ENCODE assay signal across 8 mouse cellular contexts in genomic region chr1:93236545-93236924, GRCm38 (mm10). TPM values are rescaled to one million over a fixed set of nuclear protein-coding genes. Genes with fewer than 3 reads are reported as not detected.
DNase-seq lines count a peak whose midpoint lies in the region; ATAC-seq and TF ChIP-seq lines count a peak whose summit lies in the region.

No protein-coding gene starts in this region.

- peak; percentile 76 for TF ChIP-seq CTCF in layer of hippocampus, adult 2 months (conservative IDR thresholded peaks at IDR 0.05)

- H3K27ac ChIP-seq in layer of hippocampus, adult 2 months = peak overlapping the region; percentile 80; the same call in 1 of the 2 replicates

- no peak for DNase-seq in layer of hippocampus, adult 2 months (ENCODE audit: low spot score in 2 of 2)
- no peak for DNase-seq in layer of hippocampus, postnatal 25 days (ENCODE audit: extremely low spot score in 1 of 2, low spot score in 1 of 2)
- DNase-seq in heart, postnatal 4 days = peak; percentile 48
- DNase-seq in lung, postnatal 10 days = peak; percentile 55
- DNase-seq in testis, postnatal 10 days (ENCODE audit: low spot score) = peak; percentile 61
- DNase-seq in adrenal gland, postnatal 25 days = no peak
- DNase-seq in left cerebral cortex, adult 18-20 months (ENCODE audit: low spot score in 2 of 2) = no peak

- ATAC-seq in common myeloid progenitor, adult 5-6 weeks (replicated peaks; ENCODE audit: low read depth, poor library complexity, severe bottlenecking) = peak; percentile 36

- peak overlapping the region; percentile 60 for H3K4me3 ChIP-seq in layer of hippocampus, adult 2 months

RNA-seq across cellular contexts. Expression of gene Sned1, which starts 0.9 kb away (rescaled TPM):
- total RNA-seq in layer of hippocampus, adult 2 months (2021) = 1 to 10 TPM; 4.7 to 7.7 TPM
- total RNA-seq in layer of hippocampus, postnatal 25 days (2021) = 1 to 10 TPM; 3.8 to 8.1 TPM
- 0.18 and 0.24 TPM in 2 replicates for total RNA-seq in common myeloid progenitor, adult 5-6 weeks (2017)
- 10 to 100 TPM; 11.0 to 11.4 TPM for total RNA-seq in heart, postnatal 4 days (2021)
- 32.5 and 34.1 TPM in 2 replicates for total RNA-seq in adrenal gland, postnatal 25 days (2021)
- total RNA-seq in left cerebral cortex, adult 18-20 months (2021) = 1 to 10 TPM; 7.8 to 8.2 TPM

Comparison
In these comparisons a context has a peak if more than half of its experiments do, and no peak if none do; other contexts are left out.
1. DNase-seq: peak in heart, postnatal 4 days (single experiment), lung, postnatal 10 days (single experiment) and testis, postnatal 10 days (single experiment); none in layer of hippocampus, adult 2 months (0 of 2), layer of hippocampus, postnatal 25 days (0 of 2), adrenal gland, postnatal 25 days (single experiment) and left cerebral cortex, adult 18-20 months (0 of 2).